Mouse (Mus musculus) lung, embryonic 16.5 days (tissue): ENCODE measurements at regions not wholly inside any gene's neighbourhood (a gene's known extent, or its start where the extent isn't known, plus 50 kb on each side); places are given as distances from the start of the nearest gene placed in this dataset.

Experiments
- ATAC-seq: fragments of 200-750 bp; cut with Nextera tagmentation; 2 replicates; pipeline ENCODE4 v1.8.0; 2017; ENCODE audit warnings: low read depth, mild to moderate bottlenecking, moderate library complexity
- H3K27ac ChIP-seq: fragments of 300-500 bp; sonication (generic); 2 replicates; pipeline ENCODE4 v1.5.1; 2014; ENCODE audit warnings: mild to moderate bottlenecking, control low read depth, low read length
- H3K27me3 ChIP-seq: fragments of 300-500 bp; sonication (generic); 2 replicates; pipeline ENCODE4 v1.6.1; 2014; ENCODE audit warnings: low read depth, low read length, mixed read lengths; ENCODE audit not compliant: control insufficient read depth, insufficient read depth
- H3K36me3 ChIP-seq: fragments of 300-500 bp; sonication (generic); 2 replicates; pipeline ENCODE4 v1.6.1; 2014; ENCODE audit warnings: low read length; ENCODE audit not compliant: control insufficient read depth, insufficient read depth
- H3K4me1 ChIP-seq: fragments of 300-500 bp; sonication (generic); replicated peaks from 2 replicates; pipeline ENCODE4 v1.6.1; 2014; ENCODE audit warnings: low read length, mixed read lengths; ENCODE audit not compliant: control insufficient read depth, insufficient read depth
- H3K4me2 ChIP-seq: fragments of 300-500 bp; sonication (generic); 2 replicates; pipeline ENCODE4 v1.6.1; 2014; ENCODE audit warnings: low read depth, low read length, control low read depth
- H3K4me3 ChIP-seq: fragments of 300-500 bp; sonication (generic); 2 replicates; pipeline ENCODE4 v1.5.1; 2014; ENCODE audit warnings: mild to moderate bottlenecking, low read length, control low read depth
- H3K9ac ChIP-seq: fragments of 300-500 bp; sonication (generic); 2 replicates; pipeline ENCODE4 v1.6.1; 2014; ENCODE audit warnings: low read length, control low read depth
- H3K9me3 ChIP-seq: fragments of 300-500 bp; sonication (generic); 2 replicates; pipeline ENCODE4 v1.6.1; 2016; ENCODE audit warnings: low read length; ENCODE audit not compliant: control insufficient read depth
- WGBS: fragments of 180-500 bp; shearing (Covaris S2); extraction: QIAGEN DNeasy Blood & Tissue Kit; methylation state at CpG from one replicate; pipeline ENCODE4 v1.1.7; 2014; 5-methylcytosine and 5-hydroxymethylcytosine counted together

GRCm38 (mm10) chr3:99817965-99818364 is 67.2 kb upstream of the Spag17 start:
- 27% methylated on average over 8 of the region's 8 CpGs for WGBS
- no peak overlapping the region for H3K27ac ChIP-seq
- no peaks in the 10 kb centered on the region for H3K4me1 ChIP-seq
- H3K36me3 ChIP-seq: no peaks in the 10 kb centered on the region
- no peaks in the 10 kb centered on the region for H3K27me3 ChIP-seq
- ATAC-seq: no peak
- H3K4me3 ChIP-seq: no peak overlapping the region
- no peak overlapping the region for H3K9ac ChIP-seq
- no peak overlapping the region for H3K4me2 ChIP-seq
- no peaks in the 10 kb centered on the region for H3K9me3 ChIP-seq

- 79% methylated on average over 5 of the region's 5 CpGs for WGBS
- no peaks in the 10 kb centered on the region for H3K27me3 ChIP-seq
- no peak for ATAC-seq
- H3K9me3 ChIP-seq: no peaks in the 10 kb centered on the region
- no peak overlapping the region for H3K27ac ChIP-seq
- H3K4me2 ChIP-seq: no peak overlapping the region
- no peak overlapping the region for H3K9ac ChIP-seq
- H3K4me1 ChIP-seq: no peaks in the 10 kb centered on the region
- no peaks in the 10 kb centered on the region for H3K36me3 ChIP-seq
- H3K4me3 ChIP-seq: no peak overlapping the region
Observed at GRCm38 (mm10) chr3:99822735-99823134, 62.5 kb upstream of the Spag17 start.

- no peaks in the 10 kb centered on the region for H3K36me3 ChIP-seq
- no peaks in the 10 kb centered on the region for H3K4me1 ChIP-seq
- no peak overlapping the region for H3K4me2 ChIP-seq
- ATAC-seq: no peak
- H3K9ac ChIP-seq: no peak overlapping the region
- H3K9me3 ChIP-seq: no peaks in the 10 kb centered on the region
- H3K27ac ChIP-seq: no peak overlapping the region
- 75% methylated on average over 3 of the region's 3 CpGs for WGBS
- no peak overlapping the region for H3K4me3 ChIP-seq
- H3K27me3 ChIP-seq: no peaks in the 10 kb centered on the region
Observed at GRCm38 (mm10) chr3:99823256-99823655, 62.0 kb upstream of the Spag17 start.
